Mouse (Mus musculus): ENCODE measurements around the gene Tfb2m.
A peak's percentile ranks its signal among the peaks of the same experiment; 100 is the strongest.

The Tfb2m gene

GRCm38 (mm10) chr1:179559446-179560194 lies 13.6 kb upstream of the Tfb2m start:
- DNase-seq (ENCODE audit: extremely low spot score) = no peak

- DNase-seq (ENCODE audit: extremely low spot score) = no peak
Observed at GRCm38 (mm10) chr1:179556921-179557320, 10.9 kb upstream of the Tfb2m start.

- DNase-seq (ENCODE audit: extremely low spot score) = no peak
Observed at GRCm38 (mm10) chr1:179553949-179554347, 7.9 kb upstream of the Tfb2m start.

GRCm38 (mm10) chr1:179553197-179553948 lies 7.3 kb upstream of the Tfb2m start:
- DNase-seq (ENCODE audit: extremely low spot score) = no peak

GRCm38 (mm10) chr1:179552751-179553150 lies 6.7 kb upstream of the Tfb2m start:
- DNase-seq (ENCODE audit: extremely low spot score) = no peak

GRCm38 (mm10) chr1:179551921-179552320 lies 5.9 kb upstream of the Tfb2m start:
- DNase-seq (ENCODE audit: extremely low spot score) = no peak

- no peak for DNase-seq (ENCODE audit: extremely low spot score)
Observed at GRCm38 (mm10) chr1:179551336-179551735, 5.3 kb upstream of the Tfb2m start.

GRCm38 (mm10) chr1:179548996-179549752 lies 3.1 kb upstream of the Tfb2m start:
- no peak for DNase-seq (ENCODE audit: extremely low spot score)

- peak; percentile 15 for DNase-seq (ENCODE audit: extremely low spot score)
Observed at GRCm38 (mm10) chr1:179548220-179548619, 2.2 kb upstream of the Tfb2m start.

- peak; percentile 8 for DNase-seq (ENCODE audit: extremely low spot score)
Observed at GRCm38 (mm10) chr1:179547176-179547575, 1.1 kb upstream of the Tfb2m start.

- no peak for DNase-seq (ENCODE audit: extremely low spot score)
Observed at GRCm38 (mm10) chr1:179546551-179546917, 467 bp upstream of the Tfb2m start.

- DNase-seq (ENCODE audit: extremely low spot score) = peak; percentile 5
Observed at GRCm38 (mm10) chr1:179541502-179541901, 4.6 kb downstream of the Tfb2m start.

GRCm38 (mm10) chr1:179539887-179540286 lies 6.2 kb downstream of the Tfb2m start:
- DNase-seq (ENCODE audit: extremely low spot score) = no peak

GRCm38 (mm10) chr1:179539054-179539453 lies 7.0 kb downstream of the Tfb2m start:
- no peak for DNase-seq (ENCODE audit: extremely low spot score)

- DNase-seq (ENCODE audit: extremely low spot score) = no peak
Observed at GRCm38 (mm10) chr1:179519901-179520300, 26.2 kb downstream of the Tfb2m start.

- peak; percentile 83 for DNase-seq (ENCODE audit: extremely low spot score)
Observed at GRCm38 (mm10) chr1:179517713-179518465, 28.2 kb downstream of the Tfb2m start, which contains the start of gene Smyd3. TSS of gene Smyd3 (minus strand) at chr1:179518041.

GRCm38 (mm10) chr1:179516941-179517712 lies 28.9 kb downstream of the Tfb2m start:
- peak; percentile 41 for DNase-seq (ENCODE audit: extremely low spot score)

GRCm38 (mm10) chr1:179511895-179512294 lies 34.2 kb downstream of the Tfb2m start:
- no peak for DNase-seq (ENCODE audit: extremely low spot score)

GRCm38 (mm10) chr1:179510546-179511340 lies 35.3 kb downstream of the Tfb2m start:
- no peak for DNase-seq (ENCODE audit: extremely low spot score)
